Mouse (Mus musculus): ENCODE measurements around the gene Ssbp4.

The Ssbp4 gene

DNA sequence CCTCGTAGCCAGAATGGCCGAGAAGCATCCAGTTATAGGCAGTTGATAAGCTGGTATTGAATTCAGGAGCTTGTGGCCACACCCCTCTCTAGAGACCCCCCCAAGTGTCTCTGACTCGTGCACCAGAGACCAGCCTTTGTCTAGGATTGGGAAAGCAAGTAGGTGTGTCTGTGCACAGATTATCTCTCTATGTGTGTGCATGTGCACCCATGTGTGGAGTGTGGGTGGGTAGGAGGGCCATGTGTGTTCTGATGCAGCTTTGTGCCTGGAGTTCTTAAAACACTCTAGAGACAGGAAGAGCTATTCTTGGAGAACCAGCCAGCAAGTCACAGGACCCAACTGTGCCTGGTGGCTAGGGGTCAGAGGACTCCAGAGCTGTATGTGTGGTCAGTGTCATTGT is 48.1 kb downstream of the Ssbp4 start:
- no peak for ATAC-seq (ENCODE audit: insufficient number of reproducible peaks, low FRiP score, low TSS enrichment)

DNA sequence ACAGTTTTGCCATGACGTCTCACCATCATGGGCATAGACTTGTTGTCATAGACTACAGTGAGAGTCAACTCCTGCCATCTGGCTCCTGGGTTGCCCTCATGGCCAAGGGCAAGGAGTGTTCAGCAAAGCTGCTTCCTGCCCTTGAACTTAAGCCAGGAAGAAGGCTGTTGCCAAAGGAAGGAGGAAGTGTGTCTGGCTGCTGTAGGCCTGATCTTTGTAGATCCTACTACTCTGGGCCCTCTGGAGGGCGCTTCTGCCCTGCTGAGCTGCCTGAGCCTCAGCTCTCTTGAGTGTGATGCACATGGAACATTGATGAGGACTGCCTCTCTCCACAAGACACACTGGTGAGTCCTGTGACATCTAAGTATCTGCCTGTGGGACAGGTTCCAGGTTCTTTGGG is 48.6 kb downstream of the Ssbp4 start:
- ATAC-seq (ENCODE audit: insufficient number of reproducible peaks, low FRiP score, low TSS enrichment), result peak; percentile 62; the same call in 1 of the 2 replicates

DNA sequence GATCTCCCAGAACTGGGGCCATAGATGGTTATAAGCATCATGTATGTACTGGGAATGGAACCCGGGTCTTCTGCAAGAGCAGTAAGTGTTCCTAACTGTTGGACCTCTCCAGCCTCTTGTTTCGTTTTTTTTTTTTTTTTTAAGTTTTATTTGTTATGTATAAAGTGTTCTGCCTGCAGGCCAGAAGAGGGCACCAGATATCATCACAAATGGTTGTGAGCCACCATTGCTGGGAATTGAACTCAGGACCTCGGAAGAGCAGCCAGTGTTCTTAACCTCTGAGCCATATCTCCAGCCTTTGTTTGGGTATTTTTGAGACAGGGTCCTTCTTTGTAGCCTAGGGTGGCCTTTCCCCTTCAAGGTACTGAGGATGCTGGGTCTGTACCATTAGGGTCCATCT is 49.7 kb downstream of the Ssbp4 start:
- ATAC-seq (ENCODE audit: insufficient number of reproducible peaks, low FRiP score, low TSS enrichment), result no peak

DNA sequence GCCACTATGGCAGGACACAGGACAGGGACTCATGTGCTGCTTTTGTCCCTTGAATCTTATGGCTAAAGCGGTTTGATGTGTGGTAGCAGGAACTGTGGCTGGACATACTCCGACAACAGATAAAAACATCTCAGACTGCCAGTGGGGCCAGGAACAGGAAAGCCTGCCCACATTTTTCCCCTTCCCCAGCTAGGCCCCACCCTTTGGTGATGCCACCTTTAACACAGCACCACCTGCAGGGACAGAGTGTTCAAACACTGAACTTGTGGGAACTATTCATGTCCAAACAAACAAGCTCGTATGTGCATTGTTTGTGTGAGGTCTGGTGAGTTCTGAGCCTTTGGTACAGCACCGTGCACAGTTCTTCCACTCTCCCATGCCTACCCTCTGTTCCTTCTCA is 50.3 kb downstream of the Ssbp4 start:
- ATAC-seq (ENCODE audit: insufficient number of reproducible peaks, low FRiP score, low TSS enrichment), result no peak

DNA sequence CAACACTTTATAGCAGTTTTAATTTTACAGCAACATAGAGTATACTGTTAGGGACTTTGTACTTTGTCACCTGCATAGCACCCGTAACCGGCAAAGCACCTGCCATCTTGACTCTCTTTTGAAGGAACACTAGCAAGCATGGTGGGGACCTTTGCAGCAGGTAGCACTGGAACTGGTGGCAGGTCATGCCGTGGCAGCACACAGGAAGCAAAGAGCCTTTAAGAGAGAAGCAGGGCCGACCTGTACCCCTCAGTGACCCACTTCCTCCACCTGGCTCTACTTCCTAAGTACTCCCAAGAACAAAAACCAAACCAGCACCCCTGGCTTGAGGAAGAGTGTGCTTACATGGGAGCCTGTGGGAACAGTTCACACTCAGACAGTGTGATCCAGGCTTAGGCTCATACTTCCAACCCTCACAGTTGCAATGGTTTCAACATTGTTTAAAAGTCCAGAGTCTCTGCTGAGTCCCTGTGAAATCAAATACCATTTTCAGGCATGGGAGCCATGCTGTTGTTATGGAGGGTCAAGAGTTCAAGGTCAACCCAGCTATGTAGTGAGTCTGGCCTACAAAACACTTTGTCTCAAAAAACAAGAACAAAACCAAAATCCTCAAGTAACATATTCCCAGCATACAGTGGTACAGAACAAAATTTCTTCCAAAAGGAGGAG is 53.5 kb downstream of the Ssbp4 start:
- ATAC-seq (ENCODE audit: insufficient number of reproducible peaks, low FRiP score, low TSS enrichment), result no peak

DNA sequence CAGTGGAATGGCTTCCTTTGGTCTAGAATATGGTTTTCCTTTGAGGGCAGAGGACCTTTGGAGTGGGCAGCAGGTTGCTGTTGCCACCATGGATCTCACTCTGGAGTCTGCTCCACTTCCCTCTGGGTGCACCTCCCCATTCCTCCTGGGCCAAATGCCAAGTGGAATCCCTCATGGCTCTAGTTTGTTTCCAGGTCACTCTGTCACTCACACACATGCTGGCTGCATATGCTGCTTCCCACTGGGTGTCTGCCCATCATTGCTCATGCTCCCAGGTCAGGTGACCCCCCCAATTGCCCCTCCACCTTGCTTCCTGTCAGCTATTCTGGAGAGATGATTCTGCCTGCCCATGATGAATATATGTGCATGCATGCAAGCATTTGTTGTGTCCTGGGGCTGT is 54.9 kb downstream of the Ssbp4 start:
- peak; percentile 68 for ATAC-seq (ENCODE audit: insufficient number of reproducible peaks, low FRiP score, low TSS enrichment)

DNA sequence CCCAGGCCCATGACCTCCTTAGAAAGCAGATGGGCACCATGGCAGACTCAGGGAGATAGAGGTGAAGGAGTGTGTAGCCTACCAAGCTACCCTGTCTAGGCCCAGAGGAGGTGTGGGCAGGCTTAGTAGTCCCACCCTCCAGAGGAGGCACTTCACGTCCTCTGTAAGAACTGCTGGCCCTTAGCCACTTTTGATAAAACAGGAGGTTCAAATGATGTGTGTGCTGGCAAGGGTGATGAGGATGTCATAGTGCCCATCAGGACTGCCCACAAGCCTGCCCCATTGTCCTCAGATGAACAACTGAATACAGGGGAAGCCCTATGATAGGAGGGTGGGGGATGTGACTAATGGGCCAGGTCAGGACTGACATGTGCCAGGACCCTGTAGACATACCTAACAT is 55.8 kb downstream of the Ssbp4 start:
- no peak for ATAC-seq (ENCODE audit: insufficient number of reproducible peaks, low FRiP score, low TSS enrichment)

DNA sequence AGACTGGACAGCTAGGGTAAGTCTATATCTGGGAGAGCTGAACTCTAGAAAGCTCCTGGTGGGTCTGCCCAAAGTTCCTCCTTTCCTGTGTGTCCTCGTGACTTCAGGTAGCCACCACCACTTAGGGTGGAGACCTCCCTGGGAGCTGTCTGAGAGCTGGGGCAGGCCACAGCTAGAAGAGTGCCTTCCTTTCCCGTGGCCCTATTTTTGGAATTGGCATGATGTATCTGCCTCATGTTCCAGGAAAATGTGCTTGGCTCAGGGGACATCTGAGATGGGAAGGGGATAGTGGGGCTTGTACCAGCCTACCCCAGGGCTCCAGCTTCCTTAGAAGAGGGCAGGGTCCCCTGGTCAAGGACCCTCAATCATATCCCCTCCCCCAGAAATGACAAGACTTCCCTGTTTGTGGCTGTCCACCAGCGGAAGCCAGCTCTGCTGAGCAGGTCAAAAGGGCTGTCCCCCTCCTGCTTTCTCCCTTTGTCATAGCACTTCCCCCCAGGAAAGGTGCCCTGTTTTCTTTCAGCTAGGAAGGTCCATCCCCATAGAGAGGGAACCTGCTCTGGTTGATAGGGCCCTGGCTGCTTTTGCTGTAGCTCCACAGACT is 57.0 kb downstream of the Ssbp4 start:
- no peak for ATAC-seq (ENCODE audit: insufficient number of reproducible peaks, low FRiP score, low TSS enrichment)

DNA sequence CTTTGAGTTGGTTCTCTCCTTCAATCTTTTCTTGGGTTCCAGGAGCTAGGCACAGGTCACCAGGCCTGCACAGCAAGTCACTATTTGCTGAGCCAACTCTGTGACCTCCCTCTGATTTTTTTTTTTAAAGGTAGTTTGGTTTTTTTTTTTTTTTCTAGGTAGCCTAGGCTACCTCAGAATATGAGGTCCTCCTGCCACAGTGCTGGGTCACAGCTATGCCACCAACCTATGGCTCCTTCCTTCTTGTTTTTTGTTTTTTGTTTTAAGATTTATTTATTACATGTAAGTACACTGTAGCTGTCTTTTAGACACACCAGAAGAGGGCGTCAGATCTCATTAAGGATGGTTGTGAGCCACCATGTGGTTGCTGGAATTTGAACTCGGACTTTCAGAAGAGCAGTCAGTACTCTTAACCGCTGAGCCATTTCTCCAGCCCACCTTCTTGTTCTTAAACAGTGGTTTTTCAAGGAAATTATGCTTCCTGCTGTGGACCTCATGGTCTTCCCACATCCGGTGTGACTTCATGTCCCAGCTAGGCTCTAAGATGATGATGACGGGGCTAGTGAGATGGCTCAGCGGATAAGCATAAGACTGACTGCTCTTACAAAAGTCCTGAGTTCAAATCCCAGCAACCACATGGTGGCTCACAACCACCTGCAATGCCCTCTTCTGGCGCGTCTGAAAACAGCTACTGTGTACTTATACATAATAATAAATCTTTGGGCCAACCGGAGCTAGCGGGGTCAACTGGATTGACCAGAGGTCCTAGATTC is 59.1 kb downstream of the Ssbp4 start:
- ATAC-seq (ENCODE audit: insufficient number of reproducible peaks, low FRiP score, low TSS enrichment), result no peak

DNA sequence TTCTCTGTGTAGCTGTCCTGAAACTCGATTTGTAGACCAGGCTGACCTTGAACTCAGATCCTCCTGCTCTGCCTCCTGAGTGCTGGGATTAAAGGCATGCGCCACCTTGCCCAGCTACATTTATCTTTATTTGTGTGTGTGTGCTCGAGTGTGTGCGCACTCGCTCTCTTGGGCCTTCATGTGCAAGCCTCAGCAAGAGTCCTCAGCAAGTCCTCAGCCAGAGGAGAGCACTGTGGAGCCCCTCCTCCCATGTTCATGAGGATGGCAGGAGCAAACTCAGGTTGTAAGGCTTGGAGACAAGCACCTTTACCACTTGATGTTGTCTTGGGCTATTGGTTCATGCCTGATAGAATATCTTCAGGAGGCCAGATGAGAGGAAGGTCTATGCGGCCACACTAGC is 60.9 kb downstream of the Ssbp4 start:
- ATAC-seq (ENCODE audit: insufficient number of reproducible peaks, low FRiP score, low TSS enrichment), result no peak

Measured in cerebellum, adult (tissue).